Mouse (Mus musculus) lung, adult 2 months (tissue): Measurements from ENCODE around the gene Mlh1. TPM values are rescaled to one million over a fixed set of nuclear protein-coding genes. Genes with fewer than 3 reads are reported as not detected.

Experiments used
- DNase-seq: peaks from one replicate; pipeline ENCODE4 v3.0.0; 2022
- H3K4me1 ChIP-seq: fragments of 200-500 bp; 2 replicates; pipeline ENCODE4 v1.6.1; 2011; ENCODE audit warnings: low read length; ENCODE audit not compliant: control insufficient read depth, insufficient read depth
- H3K4me3 ChIP-seq: fragments of 200-500 bp; replicated peaks from 2 replicates; pipeline ENCODE3; 2011; ENCODE audit warnings: low read depth, mild to moderate bottlenecking, control low read depth, low read length; ENCODE audit errors: extremely low read depth
- CTCF ChIP-seq: fragments of 200-500 bp; IDR thresholded peaks from 2 replicates; pipeline ENCODE4 v1.5.1; 2011; ENCODE audit warnings: mild to moderate bottlenecking, low read length, control low read depth; ENCODE audit not compliant: insufficient read depth
- POLR2A ChIP-seq: fragments of 200-500 bp; IDR thresholded peaks from 2 replicates; pipeline ENCODE4 v1.6.1; 2011; ENCODE audit warnings: low read depth, mild to moderate bottlenecking, control low read depth, low read length, borderline replicate concordance; ENCODE audit errors: extremely low read depth
- WGBS: fragments of 180-500 bp; shearing (Covaris S2); methylation state at CpG from one replicate; pipeline ENCODE4 v1.1.7; 2018; 5-methylcytosine and 5-hydroxymethylcytosine counted together
- polyA plus RNA-seq: library from polyadenylated mRNA; depleted of rRNA; stranded (reverse); fragments of >200 nt; gene quantifications from 2 replicates; pipeline ENCODE4 v1.2.3, GENCODE M21; 2012

The Mlh1 gene
- polyA plus RNA-seq, 1 experiment = 10.8 TPM

- Histone ChIP-seq H3K4me1 (peaks cover 3% of the 10 kb centered on the region), H3K4me3 (no peak overlapping the region)
- WGBS = 74% methylated on average over 2 of the region's 2 CpGs
- DNase-seq = no peak
- no peak for TF ChIP-seq POLR2A
- no peak for TF ChIP-seq CTCF
These were observed 14.9 kb upstream of the Mlh1 start for GRCm38 (mm10) chr9:111286468-111286867.

GRCm38 (mm10) chr9:111285676-111286075 is 14.1 kb upstream of the Mlh1 start:
- H3K4me1 ChIP-seq = peaks cover 3% of the 10 kb centered on the region
- no peak for TF ChIP-seq CTCF
- no peak for TF ChIP-seq POLR2A
- H3K4me3 ChIP-seq = no peak overlapping the region
- 27% methylated on average over 5 of the region's 5 CpGs for WGBS
- DNase-seq = no peak

GRCm38 (mm10) chr9:111285061-111285460 is 13.5 kb upstream of the Mlh1 start:
- no peak for DNase-seq
- WGBS = 67% methylated on average over 3 of the region's 3 CpGs
- TF ChIP-seq CTCF (no peak), POLR2A (no peak)
- Histone ChIP-seq H3K4me1 (peaks cover 3% of the 10 kb centered on the region), H3K4me3 (no peak overlapping the region)

GRCm38 (mm10) chr9:111275156-111275555 is 3.6 kb upstream of the Mlh1 start:
- Histone ChIP-seq H3K4me3 (no peak overlapping the region), H3K4me1 (peaks cover 15% of the 10 kb centered on the region)
- DNase-seq = no peak
- 3% methylated on average over 1 of the region's 1 CpGs for WGBS
- TF ChIP-seq POLR2A (no peak), CTCF (no peak)

GRCm38 (mm10) chr9:111273958-111274357 is 2.4 kb upstream of the Mlh1 start:
- DNase-seq = no peak
- Histone ChIP-seq H3K4me3 (no peak overlapping the region), H3K4me1 (peaks cover 15% of the 10 kb centered on the region)
- TF ChIP-seq CTCF (no peak), POLR2A (no peak)
- 30% methylated on average over 1 of the region's 1 CpGs for WGBS

- 47% methylated on average over 15 of the region's 15 CpGs for WGBS
- H3K4me1 ChIP-seq = peaks cover 15% of the 10 kb centered on the region
- DNase-seq = no peak
- H3K4me3 ChIP-seq = peak overlapping the region; percentile 37
- TF ChIP-seq CTCF (no peak), POLR2A (no peak)
These were observed 1.6 kb upstream of the Mlh1 start for GRCm38 (mm10) chr9:111272996-111273785.

- WGBS = 4% methylated on average over 19 of the region's 19 CpGs
- TF ChIP-seq CTCF = no peak
- TF ChIP-seq POLR2A = 0 out of 2 replicates have a peak, but pooled peaks have one; percentile 5
These were observed 765 bp upstream of the Mlh1 start for GRCm38 (mm10) chr9:111272356-111272755.

GRCm38 (mm10) chr9:111271056-111271433 is 546 bp downstream of the Mlh1 start:
- DNase-seq = no peak
- Histone ChIP-seq H3K4me3 (peak overlapping the region; percentile 89), H3K4me1 (peaks cover 15% of the 10 kb centered on the region)
- TF ChIP-seq POLR2A = no peak
- TF ChIP-seq CTCF = no peak
- WGBS = under 1% methylated on average over 32 of the region's 32 CpGs

More at GRCm38 (mm10) chr9:111272356-111272755, 765 bp upstream of the Mlh1 start:
- no peak for DNase-seq
- peak overlapping the region; percentile 74 for H3K4me3 ChIP-seq
- peaks cover 15% of the 10 kb centered on the region for H3K4me1 ChIP-seq

- 7% methylated on average over 5 of the region's 5 CpGs for WGBS
- peak overlapping the region; percentile 89 for H3K4me3 ChIP-seq
- TF ChIP-seq CTCF (no peak), POLR2A (no peak)
- DNase-seq = no peak
- peaks cover 15% of the 10 kb centered on the region for H3K4me1 ChIP-seq
These were observed 985 bp downstream of the Mlh1 start for GRCm38 (mm10) chr9:111270606-111271005.

GRCm38 (mm10) chr9:111267998-111268397 is 3.6 kb downstream of the Mlh1 start:
- TF ChIP-seq CTCF = no peak
- TF ChIP-seq POLR2A = no peak
- 98% methylated on average over 2 of the region's 2 CpGs for WGBS
- Histone ChIP-seq H3K4me3 (no peak overlapping the region), H3K4me1 (peaks cover 4% of the 10 kb centered on the region; the same call in 1 of the 2 replicates)
- no peak for DNase-seq
